Mouse (Mus musculus) cerebellum, adult 9-11 months (tissue): ENCODE measurements around the gene Aen.

Source experiments
- DNase-seq: peaks from one replicate; pipeline ENCODE4 v3.0.0; 2022

The Aen gene

DNA sequence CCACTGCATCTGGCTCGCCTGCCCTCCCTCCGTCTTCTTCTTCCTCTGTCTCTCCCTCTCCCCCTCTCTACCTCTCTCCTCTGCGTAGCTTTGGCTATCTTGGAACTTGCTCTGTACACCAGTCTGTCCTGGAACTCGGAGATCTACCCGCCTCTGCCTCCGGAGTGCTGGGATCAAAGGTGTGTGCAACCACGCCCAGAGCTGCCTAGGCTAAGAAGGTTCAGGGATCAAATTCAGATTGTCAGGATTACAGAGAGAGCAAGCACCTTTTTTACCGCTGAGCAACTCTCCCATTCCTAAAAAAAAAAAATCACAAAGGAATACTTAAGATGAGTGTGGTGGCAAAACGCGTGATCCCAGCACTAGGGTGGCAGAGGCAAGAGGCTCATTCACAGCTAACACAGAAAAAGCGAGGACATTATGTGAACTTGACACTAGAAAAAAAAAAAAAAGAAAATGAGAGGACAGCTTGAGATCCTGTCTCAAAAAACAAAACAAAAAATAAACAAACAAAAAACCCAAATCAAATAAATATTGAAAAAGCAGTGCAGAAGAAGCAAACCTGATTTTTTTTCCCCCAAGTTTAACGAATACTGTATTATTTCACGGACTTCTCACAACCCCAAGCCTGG, 517 bp upstream of the Aen start:
- DNase-seq: no peak

DNA sequence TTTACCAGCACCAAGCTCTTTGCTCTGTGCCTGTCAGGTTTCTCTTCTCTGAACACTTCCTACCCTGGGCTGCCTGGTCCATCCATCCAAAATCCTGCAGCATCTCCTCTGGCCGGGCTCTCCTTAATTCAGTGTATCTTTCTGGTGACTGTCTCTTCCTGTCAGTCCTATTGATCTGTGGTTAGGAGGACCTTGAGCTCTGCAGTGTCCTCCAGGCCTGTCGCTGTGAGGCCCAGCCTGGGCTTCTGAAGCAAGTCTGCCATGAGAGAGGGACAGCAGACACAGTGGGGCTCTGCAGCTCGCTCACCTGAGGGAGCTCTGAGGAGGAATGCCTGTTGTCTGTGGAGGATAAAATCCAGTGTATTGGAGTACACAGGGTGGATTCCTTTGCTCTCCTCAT, 1.9 kb downstream of the Aen start:
- no peak for DNase-seq

DNA sequence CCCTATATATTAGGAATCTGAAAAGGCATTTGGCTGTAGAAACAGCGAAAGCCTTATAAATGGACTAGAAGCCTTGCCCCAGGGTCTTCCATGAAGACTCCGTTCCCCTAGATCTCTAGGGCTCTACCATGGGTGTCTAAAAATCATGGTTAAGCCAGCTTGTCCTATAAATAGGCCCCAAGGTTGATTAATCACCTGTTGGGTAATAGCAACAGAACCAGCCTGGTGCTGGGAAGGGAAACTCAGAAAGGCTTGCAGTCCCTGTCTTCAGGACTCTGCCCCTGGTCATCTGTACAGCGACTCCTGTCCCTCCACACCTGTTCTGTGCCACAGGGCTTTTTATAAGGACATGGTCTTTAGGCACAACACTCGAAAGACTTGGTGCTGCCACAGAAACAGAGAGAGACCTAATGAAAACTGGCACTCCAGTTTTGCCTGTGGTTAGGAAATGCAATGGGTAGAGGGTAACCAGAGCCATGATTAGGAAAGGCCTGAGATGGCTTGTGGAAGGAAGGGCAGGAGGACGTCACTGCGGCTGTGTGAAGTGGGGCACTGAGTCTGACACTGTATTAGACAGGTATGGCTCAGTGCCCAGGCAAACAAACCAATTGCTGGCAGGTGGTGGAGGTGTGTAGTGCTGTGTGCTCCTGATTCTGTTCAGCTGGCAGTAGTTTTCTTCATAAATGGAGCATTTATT, 7.7 kb downstream of the Aen start:
- DNase-seq: no peak

DNA sequence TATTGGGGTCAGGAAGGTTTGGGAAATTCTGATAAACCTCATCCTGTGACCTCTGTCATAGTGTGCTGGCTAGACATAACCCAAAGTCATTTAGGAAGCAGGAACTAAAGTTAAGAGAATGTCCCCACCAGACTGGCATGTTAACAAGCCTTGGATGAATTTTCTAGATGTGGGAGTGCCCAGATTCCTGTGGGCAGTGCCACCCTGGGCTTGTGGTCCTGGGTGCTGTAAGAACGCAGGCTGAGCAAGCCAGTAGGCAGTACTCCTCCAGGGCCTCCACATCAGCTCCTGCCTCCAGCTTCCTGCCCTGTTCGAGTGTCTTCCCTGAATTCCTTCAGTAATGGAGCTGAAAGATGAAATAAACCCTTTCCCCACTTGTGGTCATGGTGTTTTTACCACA, 8.5 kb downstream of the Aen start:
- DNase-seq: no peak

DNA sequence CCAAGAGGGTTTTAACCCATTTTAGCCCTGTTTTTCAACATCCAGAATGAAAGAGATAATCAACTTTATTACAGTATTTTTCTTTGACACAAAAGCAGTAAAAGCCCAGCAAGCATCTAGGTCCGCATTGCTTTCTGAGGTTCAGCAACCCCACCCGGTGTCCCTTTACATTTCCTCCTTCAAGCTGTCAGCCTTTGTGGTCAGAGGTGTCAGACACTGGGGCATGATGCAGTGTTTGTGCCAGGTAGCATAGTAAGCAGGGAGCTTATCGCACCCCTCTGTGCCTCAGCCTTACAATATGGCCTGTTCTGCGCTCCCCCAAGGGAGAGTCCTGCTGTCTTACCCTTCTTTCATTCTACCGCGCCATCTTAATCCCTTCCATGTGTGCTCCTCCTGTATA, 13.4 kb downstream of the Aen start:
- DNase-seq: no peak

DNA sequence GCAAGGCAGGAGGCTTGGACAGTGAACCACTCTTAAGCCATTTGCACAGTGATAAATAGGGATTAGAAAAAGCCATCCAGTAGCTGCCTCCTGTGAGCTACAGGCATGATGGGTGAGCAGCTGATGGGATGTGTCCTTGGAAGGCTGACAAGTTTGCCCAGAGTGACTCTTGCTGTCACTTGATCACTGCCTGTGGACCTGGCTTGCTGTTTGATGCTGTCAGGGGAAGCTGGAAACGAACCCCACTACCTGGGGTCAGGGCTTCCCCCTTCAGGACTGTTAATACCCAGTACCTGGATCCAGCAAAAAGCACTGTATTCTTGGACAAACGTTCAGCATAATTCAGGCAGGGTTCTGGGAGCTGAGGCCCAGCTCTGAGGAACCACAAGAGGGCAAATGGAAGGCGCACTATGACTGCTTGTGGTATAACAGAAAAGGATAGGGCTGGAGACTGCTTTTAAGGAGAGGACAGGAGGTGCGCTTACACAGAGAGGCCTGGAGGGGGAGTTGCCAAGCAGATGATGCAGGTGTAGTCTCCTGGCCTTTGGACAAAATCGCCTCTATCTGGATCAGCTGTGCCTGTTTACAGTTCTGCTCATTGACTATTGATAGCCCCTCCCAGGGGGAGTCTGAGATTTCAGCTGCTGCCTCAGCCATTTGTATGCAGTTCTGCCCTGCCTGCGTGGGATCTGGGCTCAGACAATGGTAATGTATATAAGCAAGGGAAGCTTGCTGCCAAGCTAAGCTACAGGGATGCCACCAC, 14.9 kb downstream of the Aen start:
- no peak for DNase-seq

DNA sequence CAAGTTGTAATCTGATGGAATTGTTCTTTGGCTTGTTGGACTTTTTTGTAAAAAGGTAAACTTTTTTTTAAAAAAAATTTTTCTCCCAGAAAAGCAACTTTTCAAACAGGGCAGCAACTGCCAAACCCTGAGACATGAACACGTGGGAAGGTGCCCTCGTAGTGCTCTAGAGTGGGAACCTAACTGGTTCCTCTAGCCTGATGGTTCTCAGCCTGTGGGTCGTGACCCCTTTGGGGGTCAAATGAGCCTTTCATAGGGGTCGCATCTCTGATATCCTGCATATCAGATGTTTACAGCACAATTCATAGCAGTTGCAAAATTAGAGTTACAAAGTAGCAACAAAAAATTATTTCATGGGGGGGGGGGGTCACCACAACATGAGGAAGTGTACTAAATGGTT, 15.6 kb downstream of the Aen start:
- DNase-seq: no peak

DNA sequence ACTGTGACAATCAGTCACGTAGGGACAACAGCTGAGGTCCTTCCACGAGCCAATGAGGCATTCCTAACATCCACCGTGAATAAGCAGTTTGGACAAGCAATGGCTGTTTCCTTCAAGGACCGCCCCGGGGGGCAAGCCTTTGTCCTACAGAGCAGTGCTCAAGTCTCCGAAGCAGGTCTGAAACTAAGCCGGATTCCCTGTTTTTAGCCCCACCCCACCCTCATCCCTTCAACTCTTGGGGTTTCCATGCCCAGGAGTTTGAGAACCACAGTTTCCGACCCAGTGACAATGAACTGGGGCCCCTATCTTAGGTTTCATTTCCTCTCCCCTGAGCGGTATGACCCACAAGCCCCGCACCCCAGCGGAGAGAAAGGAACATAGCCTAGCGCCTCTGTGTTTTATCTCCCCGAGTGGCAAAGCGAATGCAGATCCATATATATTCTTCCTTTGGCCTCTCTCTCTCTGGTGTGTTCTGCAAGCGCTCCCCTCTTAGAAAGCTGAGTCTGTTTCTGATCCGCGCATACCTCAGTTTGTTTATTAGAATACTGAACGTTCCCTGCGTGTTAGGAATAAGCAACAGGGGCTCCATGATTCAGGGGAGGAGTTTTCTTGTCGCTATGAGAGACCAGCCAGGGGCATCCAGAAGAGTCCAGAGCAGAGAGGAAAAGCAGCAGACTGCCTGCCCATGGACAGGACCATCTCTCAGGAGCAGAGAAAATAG, 16.8 kb downstream of the Aen start:
- DNase-seq: no peak

DNA sequence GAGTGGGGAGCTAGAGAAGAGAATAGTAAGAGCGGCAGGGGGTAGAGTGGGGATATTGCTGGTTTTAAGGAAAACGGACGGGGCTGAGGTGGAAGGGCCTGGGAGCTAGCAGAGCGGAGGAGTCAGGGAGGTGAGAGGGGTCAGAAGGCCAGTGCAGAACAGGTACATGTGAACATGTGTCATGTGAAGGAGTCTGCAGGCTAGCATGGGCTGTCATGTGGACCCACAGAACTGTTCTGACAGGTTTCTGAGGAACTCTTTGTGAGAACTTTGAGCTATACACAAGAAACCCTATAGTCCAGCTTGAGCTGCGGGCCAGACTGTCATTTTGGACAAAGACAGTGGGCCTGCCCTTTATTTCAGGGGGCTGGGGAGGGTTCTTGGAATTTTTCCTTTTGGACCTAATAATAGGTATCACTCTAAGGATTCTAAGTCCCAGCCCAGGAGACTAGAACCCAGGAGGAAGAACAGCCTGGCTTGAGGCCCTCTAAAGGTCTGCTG, 17.4 kb downstream of the Aen start, which contains the start of gene Isg20:
Gene Isg20, plus strand, starts transcription at position 451 of the 501 bp plus-strand sequence.
- no peak for DNase-seq

DNA sequence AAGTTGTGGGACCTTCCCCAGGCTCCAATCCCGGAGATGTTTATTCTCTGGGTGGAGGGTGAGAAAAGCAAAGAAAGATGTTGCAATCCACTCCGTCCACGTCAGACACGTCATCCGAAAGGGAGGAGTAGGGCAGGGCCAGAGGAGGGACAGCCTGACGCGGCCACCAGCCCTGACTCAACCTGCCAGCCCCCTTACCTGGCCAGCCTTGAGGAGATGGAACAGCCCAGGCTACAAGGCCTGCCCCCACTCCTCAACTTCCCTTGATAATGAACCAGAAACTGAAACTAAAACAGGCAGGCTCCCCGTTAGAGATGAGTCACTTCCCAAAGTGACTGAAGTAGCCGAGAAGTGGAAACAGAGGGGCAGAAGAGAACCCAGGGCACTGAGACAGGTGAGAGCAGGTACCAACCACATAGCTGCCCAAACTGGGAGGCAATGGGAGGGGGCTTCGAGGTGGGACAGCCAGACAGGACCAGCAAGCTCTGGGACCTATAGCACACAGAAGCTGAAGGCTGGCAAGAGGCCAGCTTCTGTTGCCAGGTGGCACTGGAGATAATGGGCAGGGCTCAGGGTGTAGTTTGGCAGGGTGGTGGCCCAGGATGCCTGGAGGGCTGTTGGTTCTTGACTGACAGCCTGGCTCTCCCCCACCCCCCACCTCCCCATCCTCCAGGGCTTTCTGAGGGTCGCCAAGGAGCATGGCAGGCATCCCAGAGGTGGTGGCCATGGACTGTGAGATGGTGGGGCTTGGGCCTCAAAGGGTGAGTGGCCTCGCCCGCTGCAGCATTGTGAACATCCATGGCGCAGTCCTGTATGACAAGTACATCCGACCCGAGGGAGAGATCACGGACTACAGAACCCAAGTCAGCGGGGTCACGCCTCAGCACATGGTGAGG, 18.2 kb downstream of the Aen start:
- DNase-seq: no peak

DNA sequence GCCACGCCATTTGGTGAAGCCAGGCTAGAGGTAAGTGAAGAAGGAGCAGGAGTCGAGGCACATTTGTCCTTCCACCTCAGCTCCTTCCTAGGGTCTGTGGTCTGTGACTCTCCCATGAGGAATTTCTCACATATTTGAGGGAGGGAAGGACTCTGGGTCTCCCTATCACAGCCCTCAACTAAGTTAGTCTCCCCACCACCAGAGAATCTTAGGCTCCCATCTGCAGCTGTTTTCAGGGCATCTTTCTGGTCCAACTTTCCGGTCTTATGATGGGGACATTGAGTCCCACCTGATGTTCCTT, 18.8 kb downstream of the Aen start:
- no peak for DNase-seq

DNA sequence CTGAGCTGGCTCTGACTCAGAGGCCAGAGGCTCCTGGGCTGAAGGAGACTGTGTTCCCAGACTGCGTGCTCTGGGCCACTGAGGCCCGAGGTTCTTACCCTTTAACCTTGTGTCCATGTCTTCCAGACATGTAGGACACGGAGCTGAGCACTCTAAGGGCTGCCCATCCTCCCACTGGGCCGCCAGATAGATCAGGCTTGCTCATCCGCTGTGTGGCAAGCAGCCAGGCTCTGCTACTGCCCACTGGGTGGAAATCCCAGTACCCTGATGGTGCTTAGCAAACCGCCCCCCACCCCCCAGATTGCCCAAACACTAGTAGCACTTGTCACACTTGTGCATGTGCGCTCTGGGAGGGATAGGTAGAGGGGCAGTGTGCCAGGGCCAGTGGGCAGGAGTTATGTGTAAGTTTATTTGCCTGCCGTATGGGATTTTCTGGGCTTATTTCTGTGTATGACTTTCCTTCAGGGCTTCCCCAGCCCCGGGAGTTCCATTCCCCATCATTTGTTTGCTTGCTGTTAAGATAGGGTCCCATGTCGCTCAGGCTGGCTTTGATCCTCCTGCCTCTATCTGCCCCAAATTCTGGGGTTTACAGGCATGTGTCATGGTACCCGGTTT, 19.3 kb downstream of the Aen start:
- no peak for DNase-seq

DNA sequence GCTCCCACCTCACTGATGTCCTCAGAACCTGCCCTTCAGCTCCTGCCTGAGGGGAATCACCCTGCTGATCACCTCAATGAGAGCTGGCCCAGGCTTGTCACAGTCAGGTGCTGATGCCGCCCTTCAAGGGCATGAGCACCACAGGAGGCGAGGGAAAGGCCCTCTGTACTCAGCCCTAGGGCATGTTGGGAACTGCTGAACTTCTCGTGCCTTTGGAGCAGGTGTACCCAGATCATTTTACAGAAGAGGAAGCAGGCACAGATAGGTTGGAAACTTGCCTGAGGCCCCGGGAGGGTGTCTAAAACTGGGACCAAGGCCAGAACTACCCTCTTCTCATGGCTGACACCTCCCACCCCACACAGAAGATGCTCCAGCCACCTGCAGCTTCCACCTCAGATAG, 23.0 kb downstream of the Aen start:
- no peak for DNase-seq

DNA sequence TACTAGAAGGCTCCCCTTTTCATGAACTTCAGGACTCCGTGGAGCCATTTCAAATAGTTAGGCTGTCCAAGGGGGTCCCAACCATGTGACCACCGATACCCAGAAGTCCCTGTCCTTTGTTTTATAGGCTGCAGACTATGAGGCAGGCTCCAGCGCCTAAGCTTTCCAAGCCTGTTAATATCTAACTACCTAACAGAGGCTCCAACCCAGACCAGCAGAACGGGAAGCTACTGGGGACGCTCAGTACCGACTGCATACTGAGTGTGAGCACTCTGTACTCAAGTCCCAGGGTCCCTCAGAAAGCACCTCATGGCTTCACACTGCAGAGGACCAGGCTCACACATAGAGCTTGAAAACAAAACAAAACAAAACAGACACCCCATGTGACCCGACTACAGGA, 26.9 kb downstream of the Aen start:
- DNase-seq: no peak

DNA sequence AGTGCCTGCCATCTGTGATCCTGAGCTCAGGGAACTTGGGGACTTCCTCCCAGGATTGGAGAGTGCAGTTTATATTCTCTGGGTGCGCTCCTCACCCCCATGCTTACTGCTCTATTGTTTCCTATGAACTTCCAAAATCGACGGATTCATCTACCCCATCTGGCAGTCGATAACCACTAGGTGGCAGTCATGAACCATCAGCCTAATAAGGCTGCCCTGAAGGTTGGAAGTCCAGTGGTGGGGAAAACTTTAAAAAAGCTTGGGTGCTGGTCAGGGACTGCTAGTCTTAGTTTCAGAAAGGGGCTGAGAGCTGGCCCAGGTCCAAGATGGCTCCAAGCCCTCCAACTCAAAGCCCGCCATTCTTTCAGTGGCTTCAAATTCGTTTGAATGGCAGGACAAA, 28.6 kb downstream of the Aen start:
- no peak for DNase-seq

DNA sequence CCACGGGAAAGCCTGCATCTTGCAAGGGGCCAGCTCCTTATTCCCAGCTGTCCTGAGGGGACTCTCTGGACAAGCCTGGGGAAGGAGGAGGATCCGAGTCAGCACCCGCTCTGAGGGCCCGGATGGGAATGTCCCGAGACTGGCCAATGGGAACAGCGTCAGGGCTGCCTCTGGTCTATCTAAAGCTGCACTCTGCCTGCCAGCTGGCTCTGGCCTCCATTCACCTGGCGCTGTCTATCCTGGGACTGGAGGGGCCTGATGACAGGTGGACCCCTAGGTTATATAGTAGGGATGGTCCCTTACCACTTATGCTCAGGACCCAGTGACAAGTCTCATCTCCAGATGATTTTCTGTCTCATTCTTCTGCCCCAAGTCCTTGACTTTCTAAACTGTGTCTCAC, 29.1 kb downstream of the Aen start:
- DNase-seq: no peak

DNA sequence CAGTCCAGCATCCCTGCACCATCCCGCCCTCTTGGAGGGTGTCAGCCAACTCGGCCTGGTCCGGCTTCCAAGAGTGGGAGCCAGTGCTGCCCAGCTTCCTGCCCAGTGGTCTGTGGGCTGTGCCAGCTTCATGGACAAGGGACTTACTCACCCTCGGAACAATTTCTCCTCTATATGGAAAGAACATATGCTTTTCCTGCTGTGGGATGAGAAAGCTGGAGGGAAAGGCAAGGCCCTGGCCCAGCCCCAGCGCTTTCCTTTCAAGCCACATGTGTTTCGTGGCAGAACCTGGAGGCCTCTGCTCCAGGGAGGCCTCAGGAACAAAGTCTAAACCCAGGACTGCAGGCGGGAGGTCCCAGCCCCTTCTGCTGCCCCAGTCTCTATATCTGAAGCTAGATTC, 30.0 kb downstream of the Aen start:
- DNase-seq: no peak

DNA sequence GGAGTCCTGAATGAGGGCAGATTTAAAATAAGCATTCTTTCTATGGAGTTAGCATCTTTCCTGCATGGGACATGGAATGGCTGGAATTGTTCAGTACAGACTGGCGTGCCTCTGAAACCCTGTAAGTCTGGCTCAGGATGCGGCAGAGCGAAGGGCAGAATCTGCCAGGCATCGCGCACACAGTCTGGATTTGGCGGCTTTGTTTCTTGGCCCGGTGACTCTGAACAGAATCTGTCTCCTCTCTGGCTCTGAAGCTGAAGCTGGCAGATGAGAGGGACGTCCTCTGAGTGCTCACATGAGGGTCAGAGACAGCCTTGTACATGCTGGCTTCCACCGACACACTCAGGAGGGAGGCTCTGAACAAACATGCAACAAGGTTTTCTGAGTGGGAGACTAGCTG, 30.5 kb downstream of the Aen start:
- DNase-seq: no peak

DNA sequence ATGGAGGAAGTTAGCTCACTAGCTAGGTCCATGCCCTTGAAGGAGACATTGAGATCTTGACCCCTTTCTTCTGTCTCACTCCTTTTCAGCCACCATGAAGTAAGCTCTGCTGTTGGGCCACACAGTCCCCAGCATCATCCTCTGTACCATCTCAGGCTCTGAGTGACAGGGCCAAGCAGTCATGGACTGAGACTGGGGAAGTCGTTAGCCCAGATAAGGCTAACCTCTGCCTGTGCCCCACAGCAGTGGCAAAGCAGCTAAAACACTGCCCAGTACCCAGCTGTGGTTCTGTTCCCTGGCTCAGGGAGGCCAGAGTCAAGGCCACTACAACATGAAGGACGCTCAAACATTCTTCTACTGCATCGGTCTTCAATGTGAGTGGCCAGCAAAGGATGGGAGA, 31.6 kb downstream of the Aen start:
- DNase-seq: no peak

DNA sequence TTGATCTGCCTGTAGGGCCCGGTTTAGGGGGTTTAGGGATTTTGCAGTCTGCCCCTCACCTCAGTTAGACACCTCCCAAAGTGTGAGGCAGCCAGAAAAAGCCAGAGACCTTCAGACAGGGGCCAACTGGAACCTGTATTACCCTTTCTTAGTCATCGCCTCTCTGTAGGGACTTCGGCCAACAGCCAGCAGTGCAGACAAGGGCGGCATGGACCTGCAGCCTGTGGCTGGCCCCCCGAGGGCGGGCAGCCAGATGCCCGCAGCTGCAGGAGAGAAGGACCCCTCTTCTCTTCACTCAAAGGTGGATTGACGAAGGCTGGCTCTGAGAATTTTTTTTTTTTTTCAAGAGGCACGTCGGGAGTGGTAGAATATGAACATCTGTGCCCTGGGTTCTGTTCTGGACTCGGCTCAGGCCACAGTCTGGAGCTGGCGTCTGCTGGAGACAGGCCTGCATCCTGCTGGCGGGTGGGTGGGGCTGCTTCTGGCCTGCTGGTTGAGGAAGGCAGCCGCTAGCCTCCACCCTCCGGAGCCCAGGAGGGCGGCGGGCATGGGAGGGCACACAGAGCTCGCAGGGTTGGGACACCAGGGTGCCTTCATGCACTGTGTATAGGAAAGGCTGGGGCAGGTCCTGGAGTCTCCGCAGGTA, 43.4 kb downstream of the Aen start:
- no peak for DNase-seq

DNA sequence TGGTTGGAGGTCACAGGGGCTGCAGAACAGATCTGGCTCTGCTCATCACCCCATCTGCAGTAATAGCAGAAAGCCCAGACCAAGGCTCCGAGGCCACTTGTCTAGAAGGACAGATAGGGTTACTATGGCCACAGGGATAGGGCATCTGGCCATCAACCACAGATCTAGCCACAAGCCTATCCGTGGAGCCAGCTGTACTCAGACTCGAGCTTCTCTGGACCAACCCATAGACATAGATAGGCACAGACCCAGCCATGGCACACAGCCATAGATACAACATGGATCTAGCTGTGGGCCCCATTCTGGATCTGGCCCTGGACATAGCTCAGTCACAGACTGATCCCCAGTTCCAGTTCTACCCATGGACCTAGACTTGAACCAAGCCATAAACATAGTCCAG, 45.3 kb downstream of the Aen start:
- DNase-seq: no peak

DNA sequence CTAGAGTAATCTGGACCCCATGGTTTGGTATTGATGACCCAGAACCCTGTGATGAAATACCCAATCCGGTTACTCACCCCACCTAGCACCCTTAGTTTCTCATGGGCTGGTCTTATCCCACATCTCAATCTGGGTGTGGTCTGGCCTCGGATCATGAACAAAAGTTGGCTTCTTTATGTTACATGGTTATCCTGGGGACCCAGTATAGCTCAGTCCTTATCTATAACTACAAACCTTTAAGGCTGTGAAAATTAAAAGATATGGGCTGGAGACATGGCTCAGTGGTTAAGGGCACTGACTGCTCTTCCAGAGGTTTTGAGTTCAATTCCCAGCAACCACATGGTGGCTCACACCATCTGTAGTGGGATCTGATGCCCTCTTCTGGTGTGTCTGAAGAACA, 46.9 kb downstream of the Aen start:
- DNase-seq: no peak
